Mouse (Mus musculus): ENCODE data around the gene Mgat5.
A peak's percentile ranks its signal among the peaks of the same experiment; 100 is the strongest.

The Mgat5 gene

GRCm38 (mm10) chr1:127346596-127347139 is 141.9 kb downstream of the Mgat5 start:
- no peak for DNase-seq

GRCm38 (mm10) chr1:127347878-127348620 is 143.2 kb downstream of the Mgat5 start:
- no peak for DNase-seq

GRCm38 (mm10) chr1:127348642-127349341 is 144.0 kb downstream of the Mgat5 start:
- no peak for DNase-seq

- DNase-seq = no peak
Measured at GRCm38 (mm10) chr1:127351380-127352057, 146.7 kb downstream of the Mgat5 start.

GRCm38 (mm10) chr1:127352131-127352793 is 147.4 kb downstream of the Mgat5 start:
- DNase-seq = no peak

GRCm38 (mm10) chr1:127353408-127353807 is 148.6 kb downstream of the Mgat5 start:
- no peak for DNase-seq

GRCm38 (mm10) chr1:127354152-127354551 is 149.3 kb downstream of the Mgat5 start:
- no peak for DNase-seq

GRCm38 (mm10) chr1:127355034-127355433 is 150.2 kb downstream of the Mgat5 start:
- no peak for DNase-seq

- DNase-seq = no peak
Measured at GRCm38 (mm10) chr1:127363638-127364037, 158.8 kb downstream of the Mgat5 start.

GRCm38 (mm10) chr1:127365706-127366105 is 160.9 kb downstream of the Mgat5 start:
- DNase-seq = no peak

- no peak for DNase-seq
Measured at GRCm38 (mm10) chr1:127366111-127366510, 161.3 kb downstream of the Mgat5 start.

- DNase-seq = no peak
Measured at GRCm38 (mm10) chr1:127368513-127368912, 163.7 kb downstream of the Mgat5 start.

GRCm38 (mm10) chr1:127369538-127369937 is 164.7 kb downstream of the Mgat5 start:
- no peak for DNase-seq

GRCm38 (mm10) chr1:127372096-127372495 is 167.3 kb downstream of the Mgat5 start:
- DNase-seq = no peak

GRCm38 (mm10) chr1:127373559-127373958 is 168.7 kb downstream of the Mgat5 start:
- DNase-seq = no peak

GRCm38 (mm10) chr1:127374157-127374556 is 169.3 kb downstream of the Mgat5 start:
- DNase-seq = no peak

- DNase-seq = no peak
Measured at GRCm38 (mm10) chr1:127380140-127380539, 175.3 kb downstream of the Mgat5 start.

GRCm38 (mm10) chr1:127380749-127381501 is 176.1 kb downstream of the Mgat5 start:
- peak; percentile 35 for DNase-seq

GRCm38 (mm10) chr1:127383071-127383470 is 178.3 kb downstream of the Mgat5 start:
- DNase-seq = no peak

- DNase-seq = no peak
Measured at GRCm38 (mm10) chr1:127387226-127387625, 182.4 kb downstream of the Mgat5 start.

- DNase-seq = no peak
Measured at GRCm38 (mm10) chr1:127387661-127388060, 182.8 kb downstream of the Mgat5 start.

GRCm38 (mm10) chr1:127394716-127395115 is 189.9 kb downstream of the Mgat5 start:
- DNase-seq = no peak

Measured in kidney, postnatal 14 days (tissue).